Mouse (Mus musculus) embryonic facial prominence, embryonic 11.5 days (tissue): ENCODE measurements at regions not wholly inside any gene's neighbourhood (a gene's known extent, or its start where the extent isn't known, plus 50 kb on each side); places are given as distances from the start of the nearest gene placed in this dataset.

ENCODE experiments used
- ATAC-seq: fragments of 200-750 bp; cut with Nextera tagmentation; replicated peaks from 2 replicates; pipeline ENCODE4 v1.8.0; 2017; ENCODE audit warnings: low read depth; ENCODE audit not compliant: insufficient number of reproducible peaks, low FRiP score, low TSS enrichment
- DNase-seq: peaks from one replicate; pipeline ENCODE4 v3.0.0-alpha.2; 2015; ENCODE audit warnings: low spot score
- H3K27ac ChIP-seq: fragments of 300-500 bp; sonication (generic); replicated peaks from 2 replicates; pipeline ENCODE4 v1.5.1; 2014; ENCODE audit warnings: mild to moderate bottlenecking, low read depth, low read length, control low read depth
- H3K27me3 ChIP-seq: fragments of 300-500 bp; sonication (generic); 2 replicates; pipeline ENCODE4 v1.6.1; 2014; ENCODE audit warnings: mild to moderate bottlenecking, low read length, moderate library complexity, mixed read lengths; ENCODE audit not compliant: control insufficient read depth, insufficient read depth
- H3K36me3 ChIP-seq: fragments of 300-500 bp; sonication (generic); replicated peaks from 2 replicates; pipeline ENCODE4 v1.6.1; 2014; ENCODE audit warnings: low read depth, mild to moderate bottlenecking, low read length, moderate library complexity, mixed read lengths; ENCODE audit not compliant: control insufficient read depth, insufficient read depth
- H3K4me1 ChIP-seq: fragments of 300-500 bp; sonication (generic); 2 replicates; pipeline ENCODE4 v1.6.1; 2014; ENCODE audit warnings: low read length, mixed read lengths; ENCODE audit not compliant: control insufficient read depth, insufficient read depth
- H3K4me2 ChIP-seq: fragments of 300-500 bp; sonication (generic); 2 replicates; pipeline ENCODE4 v1.6.1; 2014; ENCODE audit warnings: low read depth, mild to moderate bottlenecking, control low read depth, low read length, moderate library complexity
- H3K4me3 ChIP-seq: fragments of 300-500 bp; sonication (generic); 2 replicates; pipeline ENCODE4 v1.5.1; 2014; ENCODE audit warnings: low read depth, low read length, control low read depth
- H3K9ac ChIP-seq: fragments of 300-500 bp; sonication (generic); replicated peaks from 2 replicates; pipeline ENCODE4 v1.6.1; 2014; ENCODE audit warnings: mild to moderate bottlenecking, control low read depth, low read length
- H3K9me3 ChIP-seq: fragments of 300-500 bp; sonication (generic); replicated peaks from 2 replicates; pipeline ENCODE4 v1.6.1; 2016; ENCODE audit warnings: mild to moderate bottlenecking, low read length, inconsistent platforms, mixed read lengths; ENCODE audit not compliant: control insufficient read depth
- WGBS: fragments of 180-500 bp; shearing (Covaris S2); extraction: QIAGEN DNeasy Blood & Tissue Kit; methylation state at CpG from one replicate; pipeline ENCODE4 v1.1.7; 2014; 5-methylcytosine and 5-hydroxymethylcytosine counted together

DNA sequence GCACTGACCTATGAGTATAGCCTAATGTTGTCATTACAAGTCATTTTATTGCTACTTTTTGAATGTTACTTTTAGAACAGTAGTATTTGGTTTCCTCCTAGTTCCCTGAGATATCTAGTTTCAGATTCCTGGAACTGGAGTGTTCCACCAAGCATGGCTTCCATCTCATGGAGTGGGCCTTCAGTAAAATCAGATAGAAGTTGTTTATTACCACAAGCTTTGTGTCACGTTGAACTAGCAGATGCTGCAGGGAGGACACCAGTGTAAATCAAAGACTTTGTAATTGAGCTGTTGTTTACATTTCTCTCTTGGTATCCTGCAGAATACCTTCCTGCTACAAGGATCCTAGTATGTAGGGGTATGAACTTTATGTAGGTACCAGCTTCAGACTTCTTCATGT, 129.6 kb downstream of the Gm43517 start:
- Histone ChIP-seq H3K4me1 (no peaks in the 10 kb centered on the region), H3K4me3 (no peak overlapping the region), H3K9ac (no peak overlapping the region), H3K9me3 (no peaks in the 10 kb centered on the region), H3K27ac (no peak overlapping the region), H3K4me2 (no peak overlapping the region), H3K27me3 (no peaks in the 10 kb centered on the region), H3K36me3 (no peaks in the 10 kb centered on the region)
- WGBS, result 45% methylated on average over 1 of the region's 1 CpGs
- ATAC-seq (no peak), DNase-seq (no peak)
